Mouse (Mus musculus): Measurements from ENCODE around the gene Fhit.

The Fhit gene

DNA sequence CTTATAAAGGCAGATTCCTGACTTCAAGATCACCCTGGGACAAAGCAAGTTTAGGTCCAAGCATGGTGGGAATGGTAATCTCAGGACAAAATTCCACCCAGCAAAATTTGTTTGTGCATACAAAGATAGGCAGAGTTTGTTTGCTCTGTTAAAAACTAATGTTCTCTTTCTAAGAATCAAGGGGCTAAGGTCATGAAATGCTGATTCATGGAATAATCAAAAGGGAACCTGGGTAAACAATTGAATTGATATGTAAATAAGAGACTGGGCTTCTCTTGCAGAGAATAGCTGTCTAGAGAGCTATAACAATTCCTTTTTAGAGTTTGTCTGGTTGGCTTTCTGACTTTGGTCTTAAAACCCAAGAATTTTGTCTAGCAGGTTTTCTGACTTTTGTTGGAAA is 647.8 kb downstream of the Fhit start:
- no peak for DNase-seq (ENCODE audit: low read depth, low spot score)

GRCm38 (mm10) chr14:10509252-10509651 is 652.6 kb downstream of the Fhit start:
- DNase-seq (ENCODE audit: low read depth, low spot score), result no peak

GRCm38 (mm10) chr14:10507560-10507959 is 654.3 kb downstream of the Fhit start:
- DNase-seq (ENCODE audit: low read depth, low spot score), result no peak

DNA sequence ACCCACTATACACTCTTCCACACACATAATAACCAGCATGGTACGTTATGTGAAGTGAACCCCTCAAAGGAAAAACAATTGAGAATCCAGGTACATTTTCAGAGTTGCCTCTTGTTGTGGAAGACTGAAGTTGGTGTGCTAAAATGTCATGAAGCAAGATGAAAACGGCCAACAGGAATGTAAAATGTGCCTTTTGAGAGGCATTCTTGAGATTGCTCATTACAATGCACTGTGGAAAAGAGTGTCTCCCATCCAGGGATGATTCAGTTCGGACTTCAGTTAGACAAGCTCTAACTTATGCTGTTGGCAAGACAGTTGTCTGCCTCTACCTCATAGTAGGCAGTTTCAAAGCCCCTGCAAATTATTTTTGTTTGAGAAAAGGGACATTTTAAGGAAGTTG is 676.0 kb downstream of the Fhit start:
- DNase-seq (ENCODE audit: low read depth, low spot score), result no peak

GRCm38 (mm10) chr14:10482851-10483613 is 678.8 kb downstream of the Fhit start:
- DNase-seq (ENCODE audit: low read depth, low spot score), result no peak

DNA sequence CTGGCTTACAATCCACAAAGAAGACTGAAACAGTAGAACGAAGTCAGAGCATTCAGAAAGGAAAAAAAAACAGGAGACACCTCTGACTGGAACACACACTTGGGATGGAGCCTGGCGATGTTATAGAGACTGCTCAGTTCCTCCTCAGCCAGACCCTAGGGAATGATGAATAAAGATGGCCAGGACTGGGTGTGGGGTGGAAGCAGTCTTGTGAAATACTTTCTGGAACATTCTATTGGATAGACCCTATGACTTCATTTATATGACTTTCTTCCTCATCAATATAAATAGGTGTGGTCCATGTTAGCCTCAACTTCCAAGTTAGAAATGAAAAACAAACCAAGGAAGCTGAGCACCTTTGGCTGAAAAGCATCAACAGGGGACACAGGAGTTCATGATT is 680.5 kb downstream of the Fhit start:
- no peak for DNase-seq (ENCODE audit: low read depth, low spot score)

DNA sequence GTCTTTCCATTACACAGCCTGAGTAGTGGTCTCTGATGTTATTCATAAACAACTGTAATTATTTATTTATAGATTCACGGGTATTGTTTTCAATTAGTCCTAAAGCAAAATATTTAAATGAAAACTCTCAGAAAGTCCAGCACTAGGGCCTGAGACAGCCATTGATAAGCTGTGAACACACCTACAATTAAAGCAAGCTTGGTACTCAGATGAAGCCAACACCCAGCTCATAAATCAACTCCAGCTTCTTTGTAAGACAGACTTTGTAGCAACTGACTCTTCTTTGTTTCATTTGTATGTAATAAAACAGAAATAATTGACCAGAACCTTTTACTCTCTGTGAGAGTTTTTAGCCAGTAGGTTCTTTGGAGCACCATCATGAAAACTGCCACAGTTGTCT is 681.2 kb downstream of the Fhit start:
- no peak for DNase-seq (ENCODE audit: low read depth, low spot score)

GRCm38 (mm10) chr14:10453001-10453861 is 708.6 kb downstream of the Fhit start:
- no peak for DNase-seq (ENCODE audit: low read depth, low spot score)

DNA sequence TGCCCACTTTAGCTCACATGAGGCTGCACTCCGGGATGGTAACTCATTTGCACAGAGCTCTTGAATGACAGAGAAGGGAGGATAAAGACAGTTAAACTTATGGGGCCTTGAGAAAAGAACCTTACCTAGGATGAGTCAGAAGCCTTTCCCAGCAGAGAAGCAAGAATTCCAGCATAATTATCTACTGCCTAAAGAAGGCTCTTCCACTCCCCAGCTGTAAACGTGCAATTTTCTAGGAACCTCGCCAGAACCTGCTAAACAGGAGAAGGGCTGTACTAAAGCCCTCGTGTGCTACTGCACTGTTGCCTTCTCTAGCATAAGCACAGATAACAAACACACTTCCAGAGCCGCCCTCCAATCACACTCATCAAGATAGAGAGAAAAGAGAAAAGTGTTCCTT is 709.6 kb downstream of the Fhit start:
- no peak for DNase-seq (ENCODE audit: low read depth, low spot score)

- DNase-seq (ENCODE audit: low read depth, low spot score), result no peak
Measured at GRCm38 (mm10) chr14:10445360-10445759, 716.5 kb downstream of the Fhit start.

DNA sequence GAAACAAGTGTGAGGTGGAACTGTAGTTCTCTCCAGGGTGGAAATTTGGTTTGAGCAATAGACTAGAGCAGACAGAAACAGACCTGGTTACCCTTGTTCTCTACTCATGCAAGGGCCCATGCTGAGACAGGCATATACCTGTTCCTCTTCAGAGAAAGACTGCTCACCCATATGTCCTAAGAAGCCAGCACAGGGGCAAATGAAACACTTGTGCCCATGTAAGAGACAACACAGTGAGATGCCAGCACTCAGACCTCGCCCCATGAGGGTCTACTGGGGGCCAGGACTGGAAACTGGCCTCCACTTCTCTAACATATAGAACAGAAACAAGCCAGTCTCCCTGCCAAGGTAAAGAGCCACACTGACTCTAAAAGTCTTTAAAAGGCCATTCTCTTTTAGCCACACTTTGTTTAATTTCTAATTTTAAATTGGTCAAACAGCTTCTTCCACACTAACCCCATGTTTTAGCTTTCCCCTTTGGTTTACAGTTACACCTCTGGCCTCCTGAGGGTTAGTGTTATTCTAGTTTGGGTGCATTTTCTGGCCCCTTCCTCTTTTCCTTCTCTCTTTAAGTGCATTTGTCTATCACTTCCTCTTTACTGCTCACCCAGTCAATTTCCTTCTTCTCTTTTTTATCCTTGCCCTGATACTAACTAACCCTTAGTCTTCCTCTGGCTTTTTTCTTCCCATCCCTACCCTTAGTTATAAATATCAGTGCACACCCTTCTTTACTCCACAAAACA is 722.7 kb downstream of the Fhit start:
- DNase-seq (ENCODE audit: low read depth, low spot score), result no peak

DNA sequence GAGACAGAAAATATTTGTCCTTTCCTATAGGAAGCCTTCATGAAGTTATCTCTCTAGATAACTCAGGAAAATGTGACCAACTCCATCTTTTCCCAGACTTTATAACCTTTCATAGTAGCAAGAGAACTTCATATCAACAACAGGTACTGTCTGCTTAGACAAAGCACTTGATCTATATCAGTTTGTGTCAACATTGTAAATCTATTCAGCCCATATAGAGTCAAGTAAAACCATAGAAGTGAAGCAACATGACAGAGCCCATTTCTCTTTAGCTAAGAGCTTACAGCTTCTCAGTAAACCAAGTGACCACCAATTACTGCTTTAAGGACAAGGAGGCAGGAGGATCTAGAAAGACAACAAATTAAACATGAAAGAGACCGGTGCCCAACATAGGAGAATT is 725.6 kb downstream of the Fhit start:
- DNase-seq (ENCODE audit: low read depth, low spot score), result no peak

GRCm38 (mm10) chr14:10432502-10432901 is 729.3 kb downstream of the Fhit start:
- no peak for DNase-seq (ENCODE audit: low read depth, low spot score)

GRCm38 (mm10) chr14:10430396-10431000 is 731.3 kb downstream of the Fhit start:
- no peak for DNase-seq (ENCODE audit: low read depth, low spot score)

- no peak for DNase-seq (ENCODE audit: low read depth, low spot score)
Measured at GRCm38 (mm10) chr14:10423499-10423898, 738.3 kb downstream of the Fhit start.

- no peak for DNase-seq (ENCODE audit: low read depth, low spot score)
Measured at GRCm38 (mm10) chr14:10422261-10422660, 739.6 kb downstream of the Fhit start.

DNA sequence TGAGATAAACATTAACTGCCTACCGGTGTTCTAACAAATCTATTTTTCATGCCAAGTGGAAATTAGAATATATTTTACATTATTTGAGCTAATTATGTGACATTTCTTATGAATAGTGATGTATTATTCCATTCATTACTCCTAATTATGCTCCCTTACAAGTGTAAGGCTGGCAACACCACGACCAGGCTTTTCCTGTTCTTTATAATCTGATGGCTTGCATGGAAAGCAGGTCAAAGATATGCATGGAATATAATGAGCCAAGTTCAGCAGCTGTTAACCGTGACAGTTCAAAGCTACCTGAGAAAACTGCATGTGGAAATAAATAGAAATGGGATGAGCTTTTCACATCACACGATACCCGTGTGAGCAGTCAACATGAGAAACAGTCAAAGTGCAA is 746.8 kb downstream of the Fhit start:
- DNase-seq (ENCODE audit: low read depth, low spot score), result no peak

DNA sequence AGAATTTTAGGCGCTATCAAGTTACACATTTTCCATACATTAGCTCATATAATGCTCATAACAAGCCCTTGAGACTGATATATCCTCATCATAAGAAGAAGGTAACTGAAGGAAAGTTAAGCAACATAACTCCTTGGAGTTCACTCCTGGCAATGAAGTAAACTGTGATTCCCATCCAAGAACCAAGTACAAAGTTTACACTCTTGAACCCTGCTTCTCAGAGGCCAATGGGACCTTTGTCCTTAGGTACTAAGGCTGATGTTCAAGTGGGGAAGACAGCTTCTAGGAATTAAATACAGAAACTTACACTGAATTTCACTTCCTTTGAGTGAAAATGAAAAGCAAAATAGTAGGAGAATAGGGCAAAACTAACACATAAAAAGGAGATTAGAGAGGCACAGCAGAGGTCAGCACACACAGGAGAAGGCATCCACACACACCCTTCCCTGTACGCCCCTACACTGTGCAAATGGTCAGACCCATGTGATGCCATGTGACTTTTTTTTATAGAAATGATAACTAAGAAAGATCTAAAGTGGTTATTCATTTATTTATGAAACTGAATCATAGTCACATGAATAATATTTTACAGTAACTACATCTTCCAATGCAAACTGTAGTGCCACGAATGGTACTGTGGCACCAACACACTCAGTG is 752.4 kb downstream of the Fhit start:
- no peak for DNase-seq (ENCODE audit: low read depth, low spot score)

DNA sequence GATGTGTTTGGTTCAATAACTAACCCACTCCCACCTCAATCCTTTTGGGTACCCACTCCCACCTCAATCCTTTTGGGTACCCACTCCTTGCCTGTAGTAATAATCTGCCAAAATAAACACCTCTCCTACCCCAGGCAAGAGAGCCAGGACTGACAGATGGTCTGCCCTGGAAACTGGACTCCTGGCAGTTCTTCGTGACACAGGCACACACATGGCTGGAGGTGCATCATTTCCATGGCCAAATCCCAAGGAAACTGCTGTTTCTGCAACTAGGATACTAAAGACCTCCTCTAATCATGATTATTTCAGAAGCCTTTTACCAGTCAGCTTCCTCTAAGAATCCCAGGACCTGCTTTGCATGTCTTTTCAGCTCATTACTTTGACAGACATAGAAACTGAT is 756.5 kb downstream of the Fhit start:
- DNase-seq (ENCODE audit: low read depth, low spot score), result no peak

GRCm38 (mm10) chr14:10367783-10368680 is 793.8 kb downstream of the Fhit start:
- DNase-seq (ENCODE audit: low read depth, low spot score), result no peak
